ENCODE assay signal across 8 mouse cellular contexts in the genomic region with DNA sequence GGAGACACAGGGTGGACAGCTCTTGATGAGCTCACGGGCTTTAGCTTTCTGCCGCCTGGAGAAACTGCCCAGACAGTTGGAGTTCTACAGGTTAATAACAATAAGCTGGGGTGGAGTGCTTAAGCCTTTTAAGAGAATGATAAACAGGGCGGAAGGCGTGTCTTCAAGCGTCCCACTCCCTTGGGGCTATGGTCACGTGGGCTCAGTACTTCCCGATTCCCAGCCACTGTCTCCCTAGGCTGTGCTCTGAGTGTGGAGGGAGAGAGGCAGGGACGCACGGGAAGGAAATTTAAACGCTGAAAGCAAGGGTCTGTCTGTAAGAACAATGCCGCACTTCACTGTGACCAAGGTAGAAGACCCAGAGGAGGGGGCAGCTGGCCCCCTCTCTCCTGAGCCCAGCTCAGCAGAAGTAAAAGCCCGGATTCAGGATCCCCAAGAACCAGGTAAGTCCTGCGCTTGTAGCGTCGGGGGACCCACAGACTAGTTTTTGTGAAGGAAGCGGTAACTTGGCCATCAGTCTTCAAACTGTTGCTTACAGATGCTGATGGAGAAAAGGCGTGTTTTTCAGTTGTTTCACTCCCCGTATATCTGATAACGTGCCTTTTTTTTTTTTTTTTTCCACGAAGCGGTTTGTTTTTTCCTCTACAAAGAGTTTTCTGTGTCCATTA. TPM values are rescaled to one million over a fixed set of nuclear protein-coding genes. Genes with fewer than 3 reads are reported as not detected.
DNase-seq lines count a peak whose midpoint lies in the region; ATAC-seq and TF ChIP-seq lines count a peak whose summit lies in the region.

No protein-coding gene starts in this region.

- no peaks in the 10 kb centered on the region for H3K27me3 ChIP-seq in embryonic facial prominence, embryonic 15.5 days
- no peaks in the 10 kb centered on the region for H3K27me3 ChIP-seq in heart, embryonic 15.5 days
- no peaks in the 10 kb centered on the region for H3K27me3 ChIP-seq in small intestine, adult 2 months (ENCODE audit: control insufficient read depth, insufficient read depth, low read length)

- peak overlapping the region; percentile 79 for H3K4me2 ChIP-seq in embryonic facial prominence, embryonic 15.5 days (replicated peaks)
- peak overlapping the region; percentile 94 for H3K4me2 ChIP-seq in heart, embryonic 15.5 days

- no peaks in the 10 kb centered on the region for H3K9me3 ChIP-seq in embryonic facial prominence, embryonic 15.5 days (replicated peaks)
- no peaks in the 10 kb centered on the region for H3K9me3 ChIP-seq in heart, embryonic 15.5 days (replicated peaks)

- peak; percentile 78 for TF ChIP-seq POLR2A in small intestine, adult 2 months (IDR thresholded peaks at IDR 0.05; ENCODE audit: low read depth, low read length)

- H3K9ac ChIP-seq in embryonic facial prominence, embryonic 15.5 days = peak overlapping the region; percentile 28
- peak overlapping the region; percentile 72 for H3K9ac ChIP-seq in heart, embryonic 15.5 days

- no peak for TF ChIP-seq CTCF in small intestine, adult 2 months (IDR thresholded peaks at IDR 0.05; ENCODE audit: extremely low read depth, insufficient read length, insufficient replicate concordance, low read depth, low read length)

- peaks cover 100% of the 10 kb centered on the region for H3K79me2 ChIP-seq in macrophage (ENCODE audit: inconsistent target)

- H3K4me1 ChIP-seq in embryonic facial prominence, embryonic 15.5 days = peaks cover 8% of the 10 kb centered on the region
- peaks cover 24% of the 10 kb centered on the region for H3K4me1 ChIP-seq in heart, embryonic 15.5 days (replicated peaks)
- H3K4me1 ChIP-seq in small intestine, adult 2 months (ENCODE audit: control insufficient read depth, insufficient read depth, insufficient read length, low read length) = peaks cover 4% of the 10 kb centered on the region

- 3% methylated on average over 21 of the region's 21 CpGs for WGBS in embryonic facial prominence, embryonic 15.5 days
- 2% methylated on average over 21 of the region's 21 CpGs for WGBS in heart, embryonic 15.5 days
- 16% methylated on average over 21 of the region's 21 CpGs for WGBS in macrophage (ENCODE audit: missing documents)
- WGBS in small intestine, adult 2 months = 4% methylated on average over 21 of the region's 21 CpGs

- no peaks in the 10 kb centered on the region for H3K36me3 ChIP-seq in embryonic facial prominence, embryonic 15.5 days
- no peaks in the 10 kb centered on the region for H3K36me3 ChIP-seq in heart, embryonic 15.5 days
- no peaks in the 10 kb centered on the region for H3K36me3 ChIP-seq in macrophage (ENCODE audit: inconsistent target)
- no peaks in the 10 kb centered on the region for H3K36me3 ChIP-seq in small intestine, adult 2 months (ENCODE audit: control insufficient read depth, insufficient read depth, low read length)

- H3K27ac ChIP-seq in embryonic facial prominence, embryonic 15.5 days (replicated peaks) = no peak overlapping the region
- H3K27ac ChIP-seq in heart, embryonic 15.5 days = peak overlapping the region; percentile 23; the same call in 1 of the 2 replicates
- H3K27ac ChIP-seq in macrophage = peak overlapping the region; percentile 21; the same call in 1 of the 2 replicates
- H3K27ac ChIP-seq in small intestine, adult 2 months (ENCODE audit: insufficient read depth, low read depth, low read length) = peak overlapping the region; percentile 59

- H3K4me3 ChIP-seq in embryonic facial prominence, embryonic 15.5 days (replicated peaks) = peak overlapping the region; percentile 47
- H3K4me3 ChIP-seq in heart, embryonic 15.5 days = peak overlapping the region; percentile 65
- peak overlapping the region; percentile 36 for H3K4me3 ChIP-seq in macrophage (ENCODE audit: inconsistent target)
- peak overlapping the region; percentile 67 for H3K4me3 ChIP-seq in small intestine, adult 2 months (ENCODE audit: low read depth, low read length)

- DNase-seq in thymus, postnatal 0 days (ENCODE audit: low spot score) = peak; percentile 26
- DNase-seq in thymus, postnatal 14 days = no peak
- peak; percentile 83 for DNase-seq in kidney, postnatal 10 days
- no peak for DNase-seq in layer of hippocampus, adult 11-12 months (ENCODE audit: low spot score)

- ATAC-seq in embryonic facial prominence, embryonic 15.5 days (ENCODE audit: insufficient number of reproducible peaks, low FRiP score, low TSS enrichment, low read depth) = peak; percentile 86
- peak; percentile 88 for ATAC-seq in heart, embryonic 15.5 days (replicated peaks; ENCODE audit: insufficient number of reproducible peaks, insufficient read depth, low FRiP score, low read depth)

RNA-seq across cellular contexts. Expression of a gene that starts 18.4 kb away (rescaled TPM):
- not detected in 2 replicates for polyA plus RNA-seq in thymus, postnatal 0 days (2015; fragmentation: Nextera tagmentation; extraction: Ambion mirVana)
- polyA plus RNA-seq in embryonic facial prominence, embryonic 15.5 days (2015; fragmentation: Nextera tagmentation; extraction: Ambion mirVana) = not detected in 2 replicates
- not detected in 2 replicates for polyA plus RNA-seq in heart, embryonic 15.5 days (2015; fragmentation: Nextera tagmentation; extraction: Ambion mirVana)
- 1 to 10 TPM in 21 of 26 experiments, under 1 TPM in 3, not detected in 2; 0.45 to 5.2 (median 2.4) TPM for total RNA-seq in macrophage (2018; cell fraction: chromatin; rRNA removed)
- 1 to 10 TPM; 2.5 to 8.8 (median 4.5) TPM for total RNA-seq in macrophage (2018; cell fraction: cytosol; rRNA removed)
- total RNA-seq in macrophage (2018; cell fraction: nucleus; rRNA removed) = 1 to 10 TPM in 11 of 26 experiments, under 1 TPM in 2, not detected in 13; 0.56 to 4.0 (median 1.4) TPM
- 2.3 to 3.1 TPM (median 2.4 TPM) in 3 replicates for polyA plus RNA-seq in macrophage (2018)
- polyA plus RNA-seq in small intestine, adult 2 months (2012; rRNA removed) = not detected in 2 replicates

RNA-seq across cellular contexts. Expression of a gene that starts 18.9 kb away (rescaled TPM):
- polyA plus RNA-seq in thymus, postnatal 0 days (2015; fragmentation: Nextera tagmentation; extraction: Ambion mirVana) = 15.8 and 19.4 TPM in 2 replicates
- 11.1 and 11.8 TPM in 2 replicates for polyA plus RNA-seq in embryonic facial prominence, embryonic 15.5 days (2015; fragmentation: Nextera tagmentation; extraction: Ambion mirVana)
- polyA plus RNA-seq in heart, embryonic 15.5 days (2015; fragmentation: Nextera tagmentation; extraction: Ambion mirVana) = 9.6 and 11.4 TPM in 2 replicates
- 100 to 1,000 TPM; 120 to 339 (median 194) TPM for total RNA-seq in macrophage (2018; cell fraction: chromatin; rRNA removed)
- total RNA-seq in macrophage (2018; cell fraction: cytosol; rRNA removed) = 100 to 1,000 TPM in 1 of 26 experiments, 10 to 100 TPM in 25; 34.0 to 102 (median 53.5) TPM
- total RNA-seq in macrophage (2018; cell fraction: nucleus; rRNA removed) = 100 to 1,000 TPM; 105 to 304 (median 136) TPM
- 52.8 to 66.8 TPM (median 65.3 TPM) in 3 replicates for polyA plus RNA-seq in macrophage (2018)
- polyA plus RNA-seq in small intestine, adult 2 months (2012; rRNA removed) = 7.6 and 17.6 TPM in 2 replicates

RNA-seq across cellular contexts. Expression of a gene that starts 22.8 kb away (rescaled TPM):
- polyA plus RNA-seq in thymus, postnatal 0 days (2015; fragmentation: Nextera tagmentation; extraction: Ambion mirVana) = 283 and 333 TPM in 2 replicates
- 201 and 206 TPM in 2 replicates for polyA plus RNA-seq in embryonic facial prominence, embryonic 15.5 days (2015; fragmentation: Nextera tagmentation; extraction: Ambion mirVana)
- polyA plus RNA-seq in heart, embryonic 15.5 days (2015; fragmentation: Nextera tagmentation; extraction: Ambion mirVana) = 159 and 160 TPM in 2 replicates
- total RNA-seq in macrophage (2018; cell fraction: chromatin; rRNA removed) = 1 to 10 TPM in 25 of 26 experiments, not detected in 1; 1.5 to 7.0 (median 3.1) TPM
- 10 to 100 TPM; 14.2 to 35.4 (median 25.1) TPM for total RNA-seq in macrophage (2018; cell fraction: cytosol; rRNA removed)
- 10 to 100 TPM in 1 of 26 experiments, 1 to 10 TPM in 25; 2.0 to 11.1 (median 5.3) TPM for total RNA-seq in macrophage (2018; cell fraction: nucleus; rRNA removed)
- polyA plus RNA-seq in macrophage (2018) = 25.1 to 47.5 TPM (median 39.2 TPM) in 3 replicates
- polyA plus RNA-seq in small intestine, adult 2 months (2012; rRNA removed) = 19.4 and 20.3 TPM in 2 replicates

RNA-seq across cellular contexts. Expression of a gene that starts 25.4 kb away (rescaled TPM):
- 0.04 and 0.08 TPM in 2 replicates for polyA plus RNA-seq in thymus, postnatal 0 days (2015; fragmentation: Nextera tagmentation; extraction: Ambion mirVana)
- not detected in 2 replicates for polyA plus RNA-seq in embryonic facial prominence, embryonic 15.5 days (2015; fragmentation: Nextera tagmentation; extraction: Ambion mirVana)
- polyA plus RNA-seq in heart, embryonic 15.5 days (2015; fragmentation: Nextera tagmentation; extraction: Ambion mirVana) = not detected in 2 replicates
- total RNA-seq in macrophage (2018; cell fraction: chromatin; rRNA removed) = not detected
- total RNA-seq in macrophage (2018; cell fraction: cytosol; rRNA removed) = not detected
- total RNA-seq in macrophage (2018; cell fraction: nucleus; rRNA removed) = not detected
- polyA plus RNA-seq in macrophage (2018) = not detected in 3 replicates
- not detected in 2 replicates for polyA plus RNA-seq in small intestine, adult 2 months (2012; rRNA removed)

RNA-seq across cellular contexts. Expression of a gene that starts 45.2 kb away (rescaled TPM):
- 8.1 and 11.4 TPM in 2 replicates for polyA plus RNA-seq in thymus, postnatal 0 days (2015; fragmentation: Nextera tagmentation; extraction: Ambion mirVana)
- 24.5 and 35.9 TPM in 2 replicates for polyA plus RNA-seq in embryonic facial prominence, embryonic 15.5 days (2015; fragmentation: Nextera tagmentation; extraction: Ambion mirVana)
- polyA plus RNA-seq in heart, embryonic 15.5 days (2015; fragmentation: Nextera tagmentation; extraction: Ambion mirVana) = 10.4 and 11.9 TPM in 2 replicates
- total RNA-seq in macrophage (2018; cell fraction: chromatin; rRNA removed) = 1 to 10 TPM in 19 of 26 experiments, under 1 TPM in 5, not detected in 2; 0.40 to 4.3 (median 1.9) TPM
- 1 to 10 TPM in 13 of 26 experiments, under 1 TPM in 13; 0.40 to 1.7 (median 1.0) TPM for total RNA-seq in macrophage (2018; cell fraction: cytosol; rRNA removed)
- total RNA-seq in macrophage (2018; cell fraction: nucleus; rRNA removed) = 1 to 10 TPM in 22 of 26 experiments, under 1 TPM in 4; 0.43 to 8.1 (median 2.2) TPM
- polyA plus RNA-seq in macrophage (2018) = 1.1 to 3.9 TPM (median 1.3 TPM) in 3 replicates
- 28.5 and 38.7 TPM in 2 replicates for polyA plus RNA-seq in small intestine, adult 2 months (2012; rRNA removed)

Comparison
In these comparisons a context has a peak if more than half of its experiments do, and no peak if none do; other contexts are left out.
1. DNase-seq: peak in thymus, postnatal 0 days (single experiment) and kidney, postnatal 10 days (single experiment); none in thymus, postnatal 14 days (single experiment) and layer of hippocampus, adult 11-12 months (single experiment).
2. Peak in every context shown above with its lines, with median percentiles within 50 percentile points of each other: H3K4me3 ChIP-seq.